Mouse (Mus musculus): ENCODE data around the gene Best3. TPM values are rescaled to one million over a fixed set of nuclear protein-coding genes. Genes with fewer than 3 reads are reported as not detected.
A peak's percentile ranks its signal among the peaks of the same experiment; 100 is the strongest.
"Not testable (repeated sequence)": the region's sequence is repeated elsewhere in the genome, so short reads cannot be mapped to it uniquely, and the experiment has no call there.

Gene Best3
- polyA plus RNA-seq, 1 experiment: not detected

- H3K4me3 ChIP-seq (ENCODE audit: low read depth, low read length): no peak overlapping the region
- H3K9me3 ChIP-seq (replicated peaks; ENCODE audit: control insufficient read depth, insufficient read depth, low read length, poor library complexity, severe bottlenecking): no peaks in the 10 kb centered on the region
- H3K27me3 ChIP-seq (ENCODE audit: control insufficient read depth, insufficient read depth, low read length, poor library complexity, severe bottlenecking): no peaks in the 10 kb centered on the region
- no peak overlapping the region for H3K9ac ChIP-seq (ENCODE audit: low read depth, poor library complexity, severe bottlenecking)
- TF ChIP-seq CTCF (IDR thresholded peaks at IDR 0.05; ENCODE audit: low read depth, low read length) (no peak), POLR2A (IDR thresholded peaks at IDR 0.05; ENCODE audit: insufficient read depth, low read length) (no peak), EP300 (IDR thresholded peaks at IDR 0.05; ENCODE audit: insufficient read depth, low read depth, low read length) (no peak)
- H3K36me3 ChIP-seq (ENCODE audit: control insufficient read depth, insufficient read depth, low read length, poor library complexity, severe bottlenecking): no peaks in the 10 kb centered on the region
- peaks cover 3% of the 10 kb centered on the region for H3K4me1 ChIP-seq (ENCODE audit: control insufficient read depth, insufficient read depth, low read length)
- H3K27ac ChIP-seq (ENCODE audit: insufficient read depth, low read length): no peak overlapping the region
Observed at GRCm38 (mm10) chr10:117040355-117040754, 54.2 kb downstream of the Best3 start.

GRCm38 (mm10) chr10:117042295-117042694, 56.2 kb downstream of the Best3 start:
- H3K27ac ChIP-seq (ENCODE audit: insufficient read depth, low read length): no peak overlapping the region
- TF ChIP-seq CTCF (IDR thresholded peaks at IDR 0.05; ENCODE audit: low read depth, low read length): no peak
- TF ChIP-seq POLR2A (IDR thresholded peaks at IDR 0.05; ENCODE audit: insufficient read depth, low read length): no peak
- TF ChIP-seq EP300 (IDR thresholded peaks at IDR 0.05; ENCODE audit: insufficient read depth, low read depth, low read length): no peak
- no peaks in the 10 kb centered on the region for H3K9me3 ChIP-seq (replicated peaks; ENCODE audit: control insufficient read depth, insufficient read depth, low read length, poor library complexity, severe bottlenecking)
- no peak overlapping the region for H3K4me3 ChIP-seq (ENCODE audit: low read depth, low read length)
- H3K36me3 ChIP-seq (ENCODE audit: control insufficient read depth, insufficient read depth, low read length, poor library complexity, severe bottlenecking): no peaks in the 10 kb centered on the region
- no peaks in the 10 kb centered on the region for H3K4me1 ChIP-seq (ENCODE audit: control insufficient read depth, insufficient read depth, low read length)
- H3K27me3 ChIP-seq (ENCODE audit: control insufficient read depth, insufficient read depth, low read length, poor library complexity, severe bottlenecking): no peaks in the 10 kb centered on the region
- H3K9ac ChIP-seq (ENCODE audit: low read depth, poor library complexity, severe bottlenecking): no peak overlapping the region

- H3K9me3 ChIP-seq (replicated peaks; ENCODE audit: control insufficient read depth, insufficient read depth, low read length, poor library complexity, severe bottlenecking); H3K4me1 ChIP-seq (ENCODE audit: control insufficient read depth, insufficient read depth, low read length); H3K36me3 ChIP-seq (ENCODE audit: control insufficient read depth, insufficient read depth, low read length, poor library complexity, severe bottlenecking); H3K27ac ChIP-seq (ENCODE audit: insufficient read depth, low read length); H3K27me3 ChIP-seq (ENCODE audit: control insufficient read depth, insufficient read depth, low read length, poor library complexity, severe bottlenecking): not testable (repeated sequence)
- Histone ChIP-seq H3K4me3 (ENCODE audit: low read depth, low read length) (0 out of 2 replicates have a peak overlapping the region, but pooled peaks have one; percentile 2), H3K9ac (ENCODE audit: low read depth, poor library complexity, severe bottlenecking) (peak overlapping the region; percentile 2; the same call in 1 of the 2 replicates)
Observed at GRCm38 (mm10) chr10:117043497-117044166, 57.5 kb downstream of the Best3 start.

GRCm38 (mm10) chr10:117045175-117046056, 59.3 kb downstream of the Best3 start, which contains the start of gene Lrrc10:
Gene Lrrc10, plus strand, starts transcription at chr10:117045341.
- Histone ChIP-seq H3K4me1 (ENCODE audit: control insufficient read depth, insufficient read depth, low read length) (no peaks in the 10 kb centered on the region), H3K4me3 (ENCODE audit: low read depth, low read length) (peak within 1 kb of the TSS; percentile 16), H3K9me3 (replicated peaks; ENCODE audit: control insufficient read depth, insufficient read depth, low read length, poor library complexity, severe bottlenecking) (no peaks in the 10 kb centered on the region), H3K36me3 (ENCODE audit: control insufficient read depth, insufficient read depth, low read length, poor library complexity, severe bottlenecking) (peaks cover 12% of the 10 kb centered on the region), H3K9ac (ENCODE audit: low read depth, poor library complexity, severe bottlenecking) (peak within 1 kb of the TSS; percentile 2; the same call in 1 of the 2 replicates), H3K27ac (ENCODE audit: insufficient read depth, low read length) (no peak within 1 kb of the TSS), H3K27me3 (ENCODE audit: control insufficient read depth, insufficient read depth, low read length, poor library complexity, severe bottlenecking) (no peaks in the 10 kb centered on the region)
- TF ChIP-seq EP300 (IDR thresholded peaks at IDR 0.05; ENCODE audit: insufficient read depth, low read depth, low read length) (no peak), POLR2A (IDR thresholded peaks at IDR 0.05; ENCODE audit: insufficient read depth, low read length) (no peak), CTCF (IDR thresholded peaks at IDR 0.05; ENCODE audit: low read depth, low read length) (no peak)

- Histone ChIP-seq H3K27me3 (ENCODE audit: control insufficient read depth, insufficient read depth, low read length, poor library complexity, severe bottlenecking) (no peaks in the 10 kb centered on the region), H3K4me1 (ENCODE audit: control insufficient read depth, insufficient read depth, low read length) (no peaks in the 10 kb centered on the region), H3K9me3 (replicated peaks; ENCODE audit: control insufficient read depth, insufficient read depth, low read length, poor library complexity, severe bottlenecking) (no peaks in the 10 kb centered on the region), H3K36me3 (ENCODE audit: control insufficient read depth, insufficient read depth, low read length, poor library complexity, severe bottlenecking) (peaks cover 50% of the 10 kb centered on the region), H3K4me3 (ENCODE audit: low read depth, low read length) (no peak overlapping the region), H3K27ac (ENCODE audit: insufficient read depth, low read length) (no peak overlapping the region), H3K9ac (ENCODE audit: low read depth, poor library complexity, severe bottlenecking) (no peak overlapping the region)
- no peak for TF ChIP-seq EP300 (IDR thresholded peaks at IDR 0.05; ENCODE audit: insufficient read depth, low read depth, low read length)
- no peak for TF ChIP-seq POLR2A (IDR thresholded peaks at IDR 0.05; ENCODE audit: insufficient read depth, low read length)
- no peak for TF ChIP-seq CTCF (IDR thresholded peaks at IDR 0.05; ENCODE audit: low read depth, low read length)
Observed at GRCm38 (mm10) chr10:117049253-117049652, 63.1 kb downstream of the Best3 start.

Measured in ES-Bruce4 (cell line).